Mouse (Mus musculus) intestine, postnatal 0 days (tissue): Measurements from ENCODE around the gene Rtn4rl1. TPM values are rescaled to one million over a fixed set of nuclear protein-coding genes. Genes with fewer than 3 reads are reported as not detected.

Source experiments
- ATAC-seq: fragments of 200-750 bp; cut with Nextera tagmentation; 2 replicates; pipeline ENCODE4 v1.8.0; 2017; ENCODE audit warnings: mild to moderate bottlenecking, moderate TSS enrichment, moderate library complexity
- H3K27ac ChIP-seq: fragments of 300-500 bp; sonication (generic); 2 replicates; pipeline ENCODE4 v1.5.1; 2014; ENCODE audit warnings: mild to moderate bottlenecking, low read depth, low read length, moderate library complexity
- H3K27me3 ChIP-seq: fragments of 300-500 bp; sonication (generic); replicated peaks from 2 replicates; pipeline ENCODE4 v1.6.1; 2014; ENCODE audit warnings: low read length, mixed read lengths; ENCODE audit not compliant: control insufficient read depth, insufficient read depth
- H3K36me3 ChIP-seq: fragments of 300-500 bp; sonication (generic); 2 replicates; pipeline ENCODE4 v1.6.1; 2014; ENCODE audit warnings: mild to moderate bottlenecking, moderate library complexity; ENCODE audit not compliant: control insufficient read depth, insufficient read depth
- H3K4me1 ChIP-seq: fragments of 300-500 bp; sonication (generic); replicated peaks from 2 replicates; pipeline ENCODE4 v1.6.1; 2014; ENCODE audit warnings: antibody characterized with exemption, low read length, mixed read lengths; ENCODE audit not compliant: control insufficient read depth, insufficient read depth
- H3K4me2 ChIP-seq: fragments of 300-500 bp; sonication (generic); replicated peaks from 2 replicates; pipeline ENCODE4 v1.6.1; 2014; ENCODE audit warnings: low read depth, mild to moderate bottlenecking, moderate library complexity
- H3K4me3 ChIP-seq: fragments of 300-500 bp; sonication (generic); 2 replicates; pipeline ENCODE4 v1.5.1; 2014; ENCODE audit warnings: low read depth, low read length
- H3K9ac ChIP-seq: fragments of 300-500 bp; sonication (generic); 2 replicates; pipeline ENCODE4 v1.6.1; 2014; ENCODE audit warnings: mild to moderate bottlenecking, low read depth, low read length
- H3K9me3 ChIP-seq: fragments of 300-500 bp; sonication (generic); 2 replicates; pipeline ENCODE4 v1.6.1; 2016; ENCODE audit warnings: mixed run types; ENCODE audit not compliant: control insufficient read depth
- CTCF ChIP-seq: sonication (generic); IDR thresholded peaks from 2 replicates; pipeline ENCODE4 v1.5.1; 2016; ENCODE audit warnings: low read depth, mild to moderate bottlenecking, control low read depth, antibody characterized with exemption, moderate library complexity
- WGBS: fragments of 180-500 bp; shearing (Covaris S2); extraction: QIAGEN DNeasy Blood & Tissue Kit; methylation state at CpG from one replicate; pipeline ENCODE4 v1.1.7; 2014; 5-methylcytosine and 5-hydroxymethylcytosine counted together
- polyA plus RNA-seq: library from polyadenylated mRNA; unstranded; fragments of >200 nt; fragmentation: Nextera tagmentation; extraction: Ambion mirVana; gene quantifications from 2 replicates; pipeline ENCODE4 v1.2.1, GENCODE M21; 2015

The Rtn4rl1 gene
- polyA plus RNA-seq, 1 experiment from 2014 or later = 1.5 TPM

DNA sequence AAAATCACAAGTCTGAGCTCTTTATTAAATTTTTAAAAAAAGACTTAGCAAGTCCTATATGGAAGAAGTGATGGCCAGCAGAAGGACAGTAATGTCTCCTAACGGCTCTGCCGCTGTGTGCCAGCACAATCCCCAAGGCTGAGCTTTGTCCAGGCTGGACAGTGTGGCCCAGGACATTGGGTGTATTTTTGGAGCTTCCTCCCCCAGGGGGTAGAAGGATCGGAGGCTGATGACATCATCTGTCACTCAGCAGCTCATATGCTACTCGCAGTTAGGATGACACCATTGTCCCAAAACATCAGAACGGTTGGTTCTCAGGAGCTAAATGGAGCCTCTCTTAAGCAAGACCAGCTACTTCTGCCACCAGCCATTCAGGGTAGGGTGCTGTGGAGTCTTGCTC lies 74.9 kb downstream of the Rtn4rl1 start:
- Histone ChIP-seq H3K27ac (no peak overlapping the region), H3K4me2 (no peak overlapping the region), H3K9ac (no peak overlapping the region), H3K27me3 (no peaks in the 10 kb centered on the region), H3K9me3 (no peaks in the 10 kb centered on the region), H3K36me3 (no peaks in the 10 kb centered on the region), H3K4me3 (no peak overlapping the region), H3K4me1 (no peaks in the 10 kb centered on the region)
- WGBS = 80% methylated on average over 5 of the region's 5 CpGs
- no peak for ATAC-seq
- no peak for TF ChIP-seq CTCF

DNA sequence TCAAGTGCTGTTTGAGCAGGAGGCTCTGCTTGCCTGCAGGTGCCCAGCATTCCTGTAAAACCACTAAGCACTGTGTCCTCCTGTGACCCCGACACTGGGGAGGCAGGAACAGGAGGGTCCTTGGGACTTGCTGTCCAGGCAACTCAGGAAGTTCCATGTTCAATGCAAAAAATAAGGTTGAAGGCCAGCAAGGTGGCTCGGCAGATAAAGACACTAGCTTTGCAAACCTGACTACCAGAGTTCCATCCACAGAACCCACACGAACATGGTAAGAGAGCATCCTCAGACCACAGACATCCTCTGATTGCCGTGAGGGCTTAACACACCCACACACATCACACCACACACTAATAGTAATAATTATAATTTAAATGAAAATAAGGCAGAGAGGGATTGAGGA lies 75.6 kb downstream of the Rtn4rl1 start:
- H3K27ac ChIP-seq = no peak overlapping the region
- TF ChIP-seq CTCF = no peak
- no peaks in the 10 kb centered on the region for H3K9me3 ChIP-seq
- no peaks in the 10 kb centered on the region for H3K36me3 ChIP-seq
- no peak overlapping the region for H3K4me2 ChIP-seq
- H3K4me1 ChIP-seq = no peaks in the 10 kb centered on the region
- H3K4me3 ChIP-seq = no peak overlapping the region
- no peak for ATAC-seq
- no peaks in the 10 kb centered on the region for H3K27me3 ChIP-seq
- WGBS = 83% methylated on average over 4 of the region's 4 CpGs
- no peak overlapping the region for H3K9ac ChIP-seq

DNA sequence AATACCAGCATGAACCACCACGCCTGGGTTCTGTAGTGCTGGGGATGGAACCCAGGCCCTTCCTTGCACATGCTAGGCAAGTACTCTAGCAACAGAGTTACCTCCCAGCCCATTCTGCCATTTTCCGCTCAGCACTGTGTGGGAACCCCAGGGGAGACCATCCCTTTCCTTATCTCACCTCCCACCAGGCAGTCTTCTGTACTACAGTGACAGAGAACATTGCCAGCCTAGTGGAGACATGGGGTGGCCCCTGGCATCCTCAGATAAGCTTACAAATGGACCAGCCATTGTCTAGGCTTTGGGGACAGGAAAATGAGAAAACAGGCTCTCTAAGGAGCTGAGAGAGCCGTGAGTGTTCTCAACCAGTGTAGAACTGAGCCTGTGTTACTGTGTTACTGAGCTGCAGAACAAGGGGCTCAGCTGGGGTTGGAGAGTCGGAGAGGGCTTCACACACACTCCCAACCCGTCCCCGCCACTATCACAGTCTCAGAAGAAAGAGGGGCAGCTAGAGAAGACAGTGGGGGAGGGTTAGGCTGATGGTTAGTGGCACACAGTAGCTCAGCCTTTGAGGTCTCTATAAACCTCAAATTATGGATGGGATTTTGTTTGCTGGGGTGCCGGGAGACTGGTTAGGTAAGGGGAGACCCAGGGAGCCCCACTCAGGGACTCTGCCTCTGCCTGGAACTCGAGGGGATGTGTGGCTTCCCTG lies 76.8 kb downstream of the Rtn4rl1 start:
- no peaks in the 10 kb centered on the region for H3K36me3 ChIP-seq
- H3K4me1 ChIP-seq = no peaks in the 10 kb centered on the region
- H3K9me3 ChIP-seq = no peaks in the 10 kb centered on the region
- WGBS = 79% methylated on average over 8 of the region's 8 CpGs
- no peak overlapping the region for H3K4me3 ChIP-seq
- TF ChIP-seq CTCF = no peak
- no peak for ATAC-seq
- H3K27me3 ChIP-seq = no peaks in the 10 kb centered on the region
- H3K9ac ChIP-seq = no peak overlapping the region
- H3K4me2 ChIP-seq = no peak overlapping the region
- no peak overlapping the region for H3K27ac ChIP-seq

DNA sequence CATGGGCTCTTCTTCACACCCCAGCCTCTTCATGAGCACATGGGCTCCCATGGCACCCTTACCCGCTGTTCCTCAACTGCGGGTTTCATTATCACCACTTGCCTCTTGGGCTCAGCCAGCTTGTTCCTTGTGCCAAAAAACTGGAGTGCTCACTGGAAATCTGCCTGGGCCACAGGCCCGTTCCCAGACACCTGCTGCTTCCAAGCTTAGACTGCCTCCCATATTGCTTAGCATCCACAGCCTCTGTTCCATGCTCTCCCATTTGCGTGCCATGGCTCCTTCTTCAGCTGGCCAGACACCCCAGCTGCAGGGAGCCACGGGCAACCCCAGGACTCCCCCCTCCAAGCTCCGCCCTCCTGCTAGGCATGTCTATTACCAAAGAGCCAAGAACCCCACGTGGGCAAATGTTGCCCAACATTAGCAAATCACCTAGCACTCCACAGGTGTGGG lies 77.4 kb downstream of the Rtn4rl1 start:
- no peak overlapping the region for H3K4me3 ChIP-seq
- TF ChIP-seq CTCF = no peak
- no peaks in the 10 kb centered on the region for H3K36me3 ChIP-seq

DNA sequence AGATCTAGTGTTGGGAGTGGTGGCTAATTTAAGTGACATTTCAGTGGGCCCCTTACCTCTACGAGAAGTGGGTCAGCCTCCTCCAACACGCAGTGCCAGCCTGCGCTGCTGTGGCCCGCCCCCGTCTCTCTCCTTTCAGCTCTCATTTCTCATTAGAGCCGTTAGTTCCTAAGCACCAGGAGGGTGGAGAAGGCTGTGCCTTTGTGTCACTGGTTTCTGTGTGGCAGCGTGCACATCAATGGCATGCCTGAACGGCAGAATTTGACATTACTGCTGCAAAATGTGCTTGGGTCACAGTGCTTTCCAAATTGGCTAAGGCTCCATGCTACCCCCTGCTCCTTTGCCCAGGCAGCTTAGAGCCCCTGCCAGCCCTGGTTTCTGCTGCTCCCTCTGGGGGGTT lies 79.9 kb downstream of the Rtn4rl1 start:
- Histone ChIP-seq H3K36me3 (no peaks in the 10 kb centered on the region), H3K27ac (no peak overlapping the region), H3K4me1 (no peaks in the 10 kb centered on the region), H3K9ac (no peak overlapping the region), H3K4me3 (no peak overlapping the region), H3K9me3 (no peaks in the 10 kb centered on the region), H3K27me3 (no peaks in the 10 kb centered on the region), H3K4me2 (no peak overlapping the region)
- 42% methylated on average over 8 of the region's 8 CpGs for WGBS
- no peak for TF ChIP-seq CTCF
- ATAC-seq = no peak

More for the DNA sequence above, 77.4 kb downstream of the Rtn4rl1 start:
- Histone ChIP-seq H3K9me3 (no peaks in the 10 kb centered on the region), H3K9ac (no peak overlapping the region), H3K4me1 (no peaks in the 10 kb centered on the region), H3K27me3 (no peaks in the 10 kb centered on the region), H3K4me2 (no peak overlapping the region), H3K27ac (no peak overlapping the region)
- 66% methylated on average over 7 of the region's 7 CpGs for WGBS
- no peak for ATAC-seq

DNA sequence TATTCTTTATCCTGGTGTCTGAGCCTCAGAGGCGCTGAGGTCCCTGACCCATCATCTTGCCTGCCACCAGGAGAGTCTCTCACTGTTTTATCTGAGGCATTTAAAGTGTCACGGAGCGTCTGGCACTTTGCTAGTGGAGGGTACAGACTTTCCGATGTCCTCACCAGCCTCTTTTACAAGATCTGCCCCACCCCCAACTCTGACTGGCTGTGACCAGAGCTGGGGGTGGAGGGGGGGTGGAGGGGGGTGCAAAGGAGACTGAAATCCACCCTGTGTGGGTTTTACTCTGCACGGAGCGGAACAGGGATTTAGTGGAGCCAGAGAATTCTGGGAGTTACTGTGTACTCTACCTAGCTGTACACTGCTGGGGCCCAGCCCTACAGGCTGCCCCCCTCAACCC lies 81.5 kb downstream of the Rtn4rl1 start:
- H3K36me3 ChIP-seq = no peaks in the 10 kb centered on the region
- H3K27ac ChIP-seq = no peak overlapping the region
- 40% methylated on average over 6 of the region's 6 CpGs for WGBS
- peaks cover 4% of the 10 kb centered on the region; the same call in 1 of the 2 replicates for H3K4me1 ChIP-seq
- H3K4me2 ChIP-seq = no peak overlapping the region
- ATAC-seq = no peak
- H3K4me3 ChIP-seq = no peak overlapping the region
- H3K9me3 ChIP-seq = no peaks in the 10 kb centered on the region
- H3K27me3 ChIP-seq = no peaks in the 10 kb centered on the region
- TF ChIP-seq CTCF = no peak
- no peak overlapping the region for H3K9ac ChIP-seq

DNA sequence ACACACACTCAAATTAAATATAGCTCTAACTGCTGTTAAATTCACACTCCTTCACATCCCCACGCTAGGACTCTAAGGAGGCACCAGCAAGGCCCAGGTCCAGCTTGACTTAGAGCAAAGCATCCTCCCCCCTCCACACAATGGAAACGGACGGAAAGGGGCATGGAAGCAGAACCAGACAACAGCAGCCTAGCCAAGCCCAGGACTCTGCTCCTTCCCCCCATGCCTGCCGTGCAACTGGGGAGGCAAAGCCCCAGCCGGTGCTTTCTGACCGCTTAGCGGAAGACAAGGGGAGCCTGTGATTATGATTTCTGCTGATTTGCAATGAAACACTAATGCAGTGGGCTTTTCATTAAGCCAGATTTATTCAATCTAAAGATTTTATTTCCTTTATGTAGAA lies 84.5 kb downstream of the Rtn4rl1 start:
- no peaks in the 10 kb centered on the region for H3K36me3 ChIP-seq
- WGBS = 83% methylated on average over 7 of the region's 7 CpGs
- H3K27ac ChIP-seq = no peak overlapping the region
- peaks cover 23% of the 10 kb centered on the region for H3K27me3 ChIP-seq
- H3K9me3 ChIP-seq = no peaks in the 10 kb centered on the region
- H3K4me2 ChIP-seq = no peak overlapping the region
- no peak for TF ChIP-seq CTCF
- no peak for ATAC-seq
- H3K4me3 ChIP-seq = no peak overlapping the region
- peaks cover 4% of the 10 kb centered on the region; the same call in 1 of the 2 replicates for H3K4me1 ChIP-seq
- no peak overlapping the region for H3K9ac ChIP-seq
